Mouse (Mus musculus): Measurements from ENCODE around the gene 9130008F23Rik.

DNA sequence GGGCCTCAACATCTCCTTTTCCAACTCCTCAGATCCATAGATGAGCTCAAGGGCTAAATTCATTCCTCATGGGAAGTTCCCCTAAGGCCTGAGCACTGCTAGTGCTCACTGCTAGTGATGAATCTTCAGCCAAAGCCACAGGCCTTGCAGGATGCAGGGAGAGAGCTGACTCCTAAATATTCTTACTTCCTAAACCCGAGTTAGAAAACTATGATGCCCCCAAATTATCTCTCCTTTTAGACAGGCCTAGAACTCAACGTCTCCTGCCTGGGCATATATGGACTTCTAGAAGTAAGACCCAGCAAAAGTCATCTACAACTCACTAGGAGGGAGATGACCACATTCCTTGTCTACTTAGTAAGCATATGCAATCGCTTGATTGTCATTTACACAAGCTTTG lies 2.6 kb downstream of the 9130008F23Rik start:
- no peak for TF ChIP-seq CHD2 (IDR thresholded peaks at IDR 0.05; ENCODE audit: low read depth, low read length)
- no peak for TF ChIP-seq ZC3H11A (IDR thresholded peaks at IDR 0.05; ENCODE audit: borderline replicate concordance, low read depth, low read length)
